Mouse (Mus musculus) hindbrain, embryonic 12.5 days (tissue): ENCODE data around the gene Tm9sf4. TPM values are rescaled to one million over a fixed set of nuclear protein-coding genes. Genes with fewer than 3 reads are reported as not detected.

ENCODE experiments used
- ATAC-seq: fragments of 200-750 bp; cut with Nextera tagmentation; 2 replicates; pipeline ENCODE4 v1.8.0; 2017; ENCODE audit warnings: moderate TSS enrichment; ENCODE audit not compliant: low FRiP score
- H3K27ac ChIP-seq: fragments of 300-500 bp; sonication (generic); 2 replicates; pipeline ENCODE4 v1.5.1; 2016; ENCODE audit warnings: mild to moderate bottlenecking
- H3K27me3 ChIP-seq: fragments of 300-500 bp; sonication (generic); 2 replicates; pipeline ENCODE4 v1.6.1; 2016; ENCODE audit warnings: mild to moderate bottlenecking
- H3K36me3 ChIP-seq: fragments of 300-500 bp; sonication (generic); 2 replicates; pipeline ENCODE4 v1.6.1; 2016; ENCODE audit warnings: mild to moderate bottlenecking
- H3K4me1 ChIP-seq: fragments of 300-500 bp; sonication (generic); 2 replicates; pipeline ENCODE4 v1.6.1; 2016
- H3K4me2 ChIP-seq: fragments of 300-500 bp; sonication (generic); replicated peaks from 2 replicates; pipeline ENCODE4 v1.6.1; 2016; ENCODE audit warnings: mild to moderate bottlenecking
- H3K4me3 ChIP-seq: fragments of 300-500 bp; sonication (generic); 2 replicates; pipeline ENCODE4 v1.5.1; 2016; ENCODE audit warnings: mild to moderate bottlenecking
- H3K9ac ChIP-seq: fragments of 300-500 bp; sonication (generic); 2 replicates; pipeline ENCODE4 v1.6.1; 2016; ENCODE audit warnings: mild to moderate bottlenecking, moderate library complexity
- H3K9me3 ChIP-seq: fragments of 300-500 bp; sonication (generic); replicated peaks from 2 replicates; pipeline ENCODE4 v1.6.1; 2016; ENCODE audit warnings: mild to moderate bottlenecking
- WGBS: fragments of 180-500 bp; shearing (Covaris S2); methylation state at CpG from one replicate; pipeline ENCODE4 v1.1.7; 2016; 5-methylcytosine and 5-hydroxymethylcytosine counted together
- polyA plus RNA-seq: library from polyadenylated mRNA; unstranded; fragments of >200 nt; fragmentation: Nextera tagmentation; extraction: Ambion mirVana; gene quantifications from 2 replicates; pipeline ENCODE4 v1.2.1, GENCODE M21; 2016

Gene Tm9sf4
- 83.9 and 84.7 TPM in 2 replicates for polyA plus RNA-seq

GRCm38 (mm10) chr2:153160844-153161683, at the start of gene Tm9sf4:
Tm9sf4 (plus strand) TSS chr2:153161303.
- Histone ChIP-seq H3K9ac (peak within 1 kb of the TSS; percentile 85), H3K4me3 (peak within 1 kb of the TSS; percentile 62), H3K27me3 (no peaks in the 10 kb centered on the region), H3K9me3 (no peaks in the 10 kb centered on the region), H3K4me2 (peak within 1 kb of the TSS; percentile 95), H3K4me1 (peaks cover 8% of the 10 kb centered on the region), H3K36me3 (peaks cover 3% of the 10 kb centered on the region; the same call in 1 of the 2 replicates), H3K27ac (peak within 1 kb of the TSS; percentile 96)
- ATAC-seq: peak; percentile 92
- 10% methylated on average over 34 of the region's 34 CpGs for WGBS

- peaks cover 11% of the 10 kb centered on the region for H3K27me3 ChIP-seq
- H3K4me2 ChIP-seq: no peak overlapping the region
- no peaks in the 10 kb centered on the region for H3K4me1 ChIP-seq
- no peaks in the 10 kb centered on the region for H3K9me3 ChIP-seq
- no peaks in the 10 kb centered on the region for H3K36me3 ChIP-seq
- ATAC-seq: no peak
- H3K9ac ChIP-seq: no peak overlapping the region
- WGBS: 80% methylated on average over 4 of the region's 4 CpGs
- H3K4me3 ChIP-seq: no peak overlapping the region
- no peak overlapping the region for H3K27ac ChIP-seq
Observed at GRCm38 (mm10) chr2:153115679-153116081, 45.4 kb upstream of the Tm9sf4 start.

GRCm38 (mm10) chr2:153117051-153117486, 44.0 kb upstream of the Tm9sf4 start:
- Histone ChIP-seq H3K9me3 (no peaks in the 10 kb centered on the region), H3K4me1 (no peaks in the 10 kb centered on the region), H3K27me3 (no peaks in the 10 kb centered on the region), H3K9ac (no peak overlapping the region), H3K27ac (no peak overlapping the region), H3K4me2 (no peak overlapping the region), H3K4me3 (no peak overlapping the region), H3K36me3 (no peaks in the 10 kb centered on the region)
- no peak for ATAC-seq
- 75% methylated on average over 7 of the region's 7 CpGs for WGBS

GRCm38 (mm10) chr2:153119488-153119887, 41.6 kb upstream of the Tm9sf4 start:
- Histone ChIP-seq H3K4me1 (no peaks in the 10 kb centered on the region), H3K4me3 (no peak overlapping the region), H3K27me3 (no peaks in the 10 kb centered on the region), H3K36me3 (no peaks in the 10 kb centered on the region), H3K9me3 (no peaks in the 10 kb centered on the region), H3K27ac (no peak overlapping the region), H3K9ac (no peak overlapping the region), H3K4me2 (no peak overlapping the region)
- no peak for ATAC-seq
- 92% methylated on average over 6 of the region's 6 CpGs for WGBS

GRCm38 (mm10) chr2:153120126-153120525, 41.0 kb upstream of the Tm9sf4 start:
- no peaks in the 10 kb centered on the region for H3K9me3 ChIP-seq
- ATAC-seq: no peak
- no peak overlapping the region for H3K9ac ChIP-seq
- no peaks in the 10 kb centered on the region for H3K4me1 ChIP-seq
- H3K36me3 ChIP-seq: no peaks in the 10 kb centered on the region
- no peak overlapping the region for H3K4me3 ChIP-seq
- H3K27ac ChIP-seq: no peak overlapping the region
- 70% methylated on average over 8 of the region's 8 CpGs for WGBS
- H3K4me2 ChIP-seq: no peak overlapping the region
- no peaks in the 10 kb centered on the region for H3K27me3 ChIP-seq

GRCm38 (mm10) chr2:153121821-153122615, 39.1 kb upstream of the Tm9sf4 start:
- Histone ChIP-seq H3K4me2 (no peak overlapping the region), H3K9me3 (no peaks in the 10 kb centered on the region), H3K4me1 (no peaks in the 10 kb centered on the region), H3K27me3 (no peaks in the 10 kb centered on the region), H3K4me3 (no peak overlapping the region), H3K36me3 (no peaks in the 10 kb centered on the region), H3K27ac (no peak overlapping the region), H3K9ac (no peak overlapping the region)
- WGBS: 64% methylated on average over 8 of the region's 8 CpGs
- no peak for ATAC-seq

GRCm38 (mm10) chr2:153122701-153123100, 38.4 kb upstream of the Tm9sf4 start:
- H3K4me2 ChIP-seq: no peak overlapping the region
- no peaks in the 10 kb centered on the region for H3K9me3 ChIP-seq
- H3K4me1 ChIP-seq: no peaks in the 10 kb centered on the region
- H3K4me3 ChIP-seq: no peak overlapping the region
- no peak overlapping the region for H3K27ac ChIP-seq
- 83% methylated on average over 7 of the region's 7 CpGs for WGBS
- no peaks in the 10 kb centered on the region for H3K36me3 ChIP-seq
- no peak for ATAC-seq
- H3K27me3 ChIP-seq: no peaks in the 10 kb centered on the region
- no peak overlapping the region for H3K9ac ChIP-seq

- ATAC-seq: no peak
- Histone ChIP-seq H3K36me3 (no peaks in the 10 kb centered on the region), H3K9ac (no peak overlapping the region), H3K4me2 (no peak overlapping the region), H3K4me1 (no peaks in the 10 kb centered on the region), H3K27ac (no peak overlapping the region), H3K9me3 (no peaks in the 10 kb centered on the region), H3K4me3 (no peak overlapping the region), H3K27me3 (no peaks in the 10 kb centered on the region)
- 63% methylated on average over 5 of the region's 5 CpGs for WGBS
Observed at GRCm38 (mm10) chr2:153125875-153126274, 35.2 kb upstream of the Tm9sf4 start.

- WGBS: 11% methylated on average over 6 of the region's 6 CpGs
- Histone ChIP-seq H3K4me3 (no peak overlapping the region), H3K9me3 (no peaks in the 10 kb centered on the region), H3K4me2 (no peak overlapping the region), H3K36me3 (no peaks in the 10 kb centered on the region), H3K4me1 (no peaks in the 10 kb centered on the region), H3K27ac (no peak overlapping the region), H3K9ac (no peak overlapping the region), H3K27me3 (no peaks in the 10 kb centered on the region)
- ATAC-seq: no peak
Observed at GRCm38 (mm10) chr2:153131019-153131418, 30.1 kb upstream of the Tm9sf4 start.

- Histone ChIP-seq H3K27me3 (no peaks in the 10 kb centered on the region), H3K36me3 (no peaks in the 10 kb centered on the region), H3K4me3 (no peak overlapping the region), H3K9ac (no peak overlapping the region), H3K27ac (no peak overlapping the region), H3K9me3 (no peaks in the 10 kb centered on the region), H3K4me1 (no peaks in the 10 kb centered on the region), H3K4me2 (no peak overlapping the region)
- ATAC-seq: no peak
- WGBS: 36% methylated on average over 5 of the region's 5 CpGs
Observed at GRCm38 (mm10) chr2:153134237-153134636, 26.9 kb upstream of the Tm9sf4 start.

- H3K36me3 ChIP-seq: no peaks in the 10 kb centered on the region
- 71% methylated on average over 4 of the region's 4 CpGs for WGBS
- H3K4me2 ChIP-seq: no peak overlapping the region
- H3K27ac ChIP-seq: no peak overlapping the region
- no peaks in the 10 kb centered on the region for H3K9me3 ChIP-seq
- no peak overlapping the region for H3K4me3 ChIP-seq
- H3K9ac ChIP-seq: no peak overlapping the region
- H3K4me1 ChIP-seq: peaks cover 7% of the 10 kb centered on the region; the same call in 1 of the 2 replicates
- H3K27me3 ChIP-seq: no peaks in the 10 kb centered on the region
- ATAC-seq: no peak
Observed at GRCm38 (mm10) chr2:153136211-153136610, 24.9 kb upstream of the Tm9sf4 start.

- ATAC-seq: no peak
- Histone ChIP-seq H3K36me3 (no peaks in the 10 kb centered on the region), H3K27me3 (no peaks in the 10 kb centered on the region), H3K4me1 (peaks cover 7% of the 10 kb centered on the region; the same call in 1 of the 2 replicates), H3K27ac (no peak overlapping the region), H3K9me3 (no peaks in the 10 kb centered on the region), H3K9ac (no peak overlapping the region), H3K4me2 (no peak overlapping the region), H3K4me3 (no peak overlapping the region)
- WGBS: 81% methylated on average over 7 of the region's 7 CpGs
Observed at GRCm38 (mm10) chr2:153139158-153139557, 21.9 kb upstream of the Tm9sf4 start.
